Mouse (Mus musculus) midbrain, embryonic 13.5 days (tissue): Measurements from ENCODE around the gene Armc2. TPM values are rescaled to one million over a fixed set of nuclear protein-coding genes. Genes with fewer than 3 reads are reported as not detected.

Experiments
- ATAC-seq: fragments of 200-750 bp; cut with Nextera tagmentation; 2 replicates; pipeline ENCODE4 v1.8.0; 2017; ENCODE audit warnings: mild to moderate bottlenecking, moderate TSS enrichment, moderate library complexity
- H3K27ac ChIP-seq: fragments of 300-500 bp; sonication (generic); 2 replicates; pipeline ENCODE4 v1.5.1; 2015; ENCODE audit warnings: inconsistent platforms, mild to moderate bottlenecking, moderate library complexity
- H3K27me3 ChIP-seq: fragments of 300-500 bp; sonication (generic); 2 replicates; pipeline ENCODE4 v1.6.1; 2015; ENCODE audit warnings: mild to moderate bottlenecking, inconsistent platforms
- H3K36me3 ChIP-seq: fragments of 300-500 bp; sonication (generic); 2 replicates; pipeline ENCODE4 v1.6.1; 2015; ENCODE audit warnings: mild to moderate bottlenecking, inconsistent platforms
- H3K4me1 ChIP-seq: fragments of 300-500 bp; sonication (generic); replicated peaks from 2 replicates; pipeline ENCODE4 v1.6.1; 2015; ENCODE audit warnings: inconsistent platforms
- H3K4me2 ChIP-seq: fragments of 300-500 bp; sonication (generic); replicated peaks from 2 replicates; pipeline ENCODE4 v1.6.1; 2015; ENCODE audit warnings: moderate library complexity, mild to moderate bottlenecking, inconsistent platforms
- H3K4me3 ChIP-seq: fragments of 300-500 bp; sonication (generic); replicated peaks from 2 replicates; pipeline ENCODE4 v1.5.1; 2015; ENCODE audit warnings: mild to moderate bottlenecking, inconsistent platforms
- H3K9ac ChIP-seq: fragments of 300-500 bp; sonication (generic); replicated peaks from 2 replicates; pipeline ENCODE4 v1.6.1; 2015; ENCODE audit warnings: mild to moderate bottlenecking, inconsistent platforms
- H3K9me3 ChIP-seq: fragments of 300-500 bp; sonication (generic); 2 replicates; pipeline ENCODE4 v1.6.1; 2016; ENCODE audit warnings: mild to moderate bottlenecking, inconsistent platforms
- WGBS: fragments of 180-500 bp; shearing (Covaris S2); methylation state at CpG from one replicate; pipeline ENCODE4 v1.1.7; 2015; 5-methylcytosine and 5-hydroxymethylcytosine counted together
- polyA plus RNA-seq: library from polyadenylated mRNA; unstranded; fragments of >200 nt; fragmentation: Nextera tagmentation; extraction: Ambion mirVana; gene quantifications from 2 replicates; pipeline ENCODE4 v1.2.1, GENCODE M21; 2015

The Armc2 gene
- polyA plus RNA-seq, 1 experiment from 2014 or later, result 6.8 TPM

DNA sequence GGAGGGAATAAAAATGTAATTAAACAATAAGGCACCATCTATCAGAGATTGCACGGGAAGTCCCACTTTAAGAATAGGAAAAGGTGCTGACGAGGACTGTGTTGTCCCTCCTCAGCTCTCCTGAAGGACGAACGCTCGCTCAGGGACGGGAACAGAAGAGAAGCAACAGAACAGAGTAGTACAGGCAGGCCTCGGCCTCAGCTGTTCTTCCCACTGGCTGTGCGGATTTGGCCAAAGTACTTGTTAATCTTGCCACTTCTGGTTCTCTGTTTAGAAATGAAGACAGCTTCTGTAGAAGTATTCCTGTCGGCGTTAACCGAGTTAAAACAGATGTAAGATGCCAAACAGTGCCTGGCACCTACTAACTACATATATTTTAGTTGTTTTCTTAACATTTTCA is 139.9 kb downstream of the Armc2 start:
- no peak for ATAC-seq
- no peaks in the 10 kb centered on the region for H3K27me3 ChIP-seq
- WGBS, result 88% methylated on average over 11 of the region's 11 CpGs

DNA sequence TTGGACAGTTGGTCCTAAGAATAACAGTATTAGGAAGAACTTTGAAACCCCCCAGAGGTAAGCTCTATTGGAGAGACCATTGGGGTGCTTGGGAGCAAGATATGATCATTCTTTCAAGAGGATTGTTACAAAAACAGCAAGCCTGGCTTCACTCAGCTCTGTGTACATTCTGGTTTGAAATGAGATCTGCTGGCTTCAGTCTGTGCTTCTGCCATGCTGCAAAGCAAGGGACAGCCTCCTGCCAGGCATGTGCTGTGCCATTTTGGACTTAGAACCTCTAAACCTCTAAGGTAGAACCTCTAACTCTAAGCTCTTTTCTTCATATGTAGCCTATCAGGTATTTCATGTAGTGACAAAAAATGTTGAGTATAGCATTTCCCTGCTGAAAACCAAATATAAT is 142.6 kb downstream of the Armc2 start:
- Histone ChIP-seq H3K9ac (no peak overlapping the region), H3K4me3 (no peak overlapping the region), H3K27ac (no peak overlapping the region), H3K4me1 (0 out of 2 replicates have a peak, but pooled peaks cover 4% of the 10 kb centered on the region), H3K27me3 (no peaks in the 10 kb centered on the region), H3K9me3 (no peaks in the 10 kb centered on the region), H3K4me2 (no peak overlapping the region), H3K36me3 (no peaks in the 10 kb centered on the region)
- ATAC-seq, result no peak

More for the DNA sequence above, 139.9 kb downstream of the Armc2 start:
- no peaks in the 10 kb centered on the region for H3K36me3 ChIP-seq
- no peak overlapping the region for H3K4me2 ChIP-seq
- no peak overlapping the region for H3K9ac ChIP-seq
- H3K4me1 ChIP-seq, result peaks cover 9% of the 10 kb centered on the region
- no peak overlapping the region for H3K4me3 ChIP-seq
- H3K9me3 ChIP-seq, result no peaks in the 10 kb centered on the region
- H3K27ac ChIP-seq, result no peak overlapping the region

DNA sequence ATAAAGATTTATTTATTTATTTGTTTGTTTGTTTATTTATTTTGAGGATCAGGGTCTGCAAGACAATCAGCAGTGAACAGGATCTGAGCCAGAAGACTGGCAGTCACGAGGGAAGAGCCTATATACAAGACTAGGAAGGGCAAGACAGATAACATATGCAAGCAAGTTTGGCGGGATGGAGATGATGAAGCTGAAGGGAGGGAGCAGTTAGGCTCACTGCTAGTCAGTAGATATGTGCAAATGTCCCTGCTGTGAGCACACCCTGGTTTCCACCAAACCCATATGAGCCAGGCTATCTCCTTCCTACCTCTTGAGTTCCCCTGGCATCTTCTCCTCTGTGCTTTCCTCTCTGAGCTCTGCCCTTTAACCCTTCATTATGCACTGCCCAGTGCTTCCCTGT is 146.7 kb downstream of the Armc2 start:
- Histone ChIP-seq H3K36me3 (no peaks in the 10 kb centered on the region), H3K27me3 (no peaks in the 10 kb centered on the region), H3K4me3 (no peak overlapping the region), H3K4me1 (peaks cover 5% of the 10 kb centered on the region), H3K27ac (no peak overlapping the region), H3K4me2 (no peak overlapping the region), H3K9me3 (no peaks in the 10 kb centered on the region), H3K9ac (0 out of 2 replicates have a peak overlapping the region, but pooled peaks have one; percentile 29)
- 70% methylated on average over 2 of the region's 2 CpGs for WGBS
- no peak for ATAC-seq

DNA sequence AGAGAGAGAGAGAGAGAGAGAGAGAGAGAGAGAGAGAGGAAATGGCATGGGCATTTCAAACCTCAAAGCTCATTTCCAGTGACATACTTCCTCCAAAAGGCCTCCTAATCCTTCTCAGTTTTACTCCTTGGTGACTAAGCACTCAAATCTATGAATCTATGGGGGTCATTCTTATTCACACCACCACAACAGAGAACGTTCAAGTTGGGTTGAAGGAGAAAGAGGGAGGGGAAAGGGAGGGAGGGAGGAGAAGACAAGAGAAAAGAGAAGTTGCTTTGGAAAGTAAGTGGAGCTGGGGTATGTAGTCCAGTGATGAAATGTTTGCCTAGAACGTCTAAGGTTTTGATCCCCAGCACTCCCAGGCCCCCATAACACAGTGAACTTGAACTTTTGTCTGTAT is 148.1 kb downstream of the Armc2 start:
- Histone ChIP-seq H3K9me3 (no peaks in the 10 kb centered on the region), H3K4me1 (peaks cover 13% of the 10 kb centered on the region), H3K27ac (no peak overlapping the region), H3K9ac (no peak overlapping the region), H3K4me2 (no peak overlapping the region), H3K4me3 (no peak overlapping the region), H3K36me3 (no peaks in the 10 kb centered on the region), H3K27me3 (no peaks in the 10 kb centered on the region)
- no peak for ATAC-seq
- 59% methylated on average over 2 of the region's 2 CpGs for WGBS

DNA sequence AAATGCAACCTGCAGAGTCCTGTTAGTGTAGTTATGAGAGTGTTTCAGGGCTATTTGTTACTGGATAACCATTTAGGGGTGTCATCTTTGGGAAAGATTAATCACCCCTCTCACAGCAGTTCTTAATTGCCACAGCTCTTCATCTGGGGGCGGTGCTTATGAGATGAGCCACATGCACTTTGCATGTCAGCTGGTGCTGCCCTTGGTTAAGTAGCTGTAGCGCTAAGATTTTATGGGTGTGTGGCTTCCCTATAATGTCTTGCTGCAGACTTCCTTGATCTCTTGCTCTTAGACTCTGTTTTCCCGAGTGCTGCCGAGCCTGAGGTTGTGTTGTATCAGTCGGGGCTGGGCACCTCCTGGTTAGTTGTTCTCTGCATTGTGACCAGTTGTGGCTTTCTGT is 150.3 kb downstream of the Armc2 start:
- Histone ChIP-seq H3K27me3 (no peaks in the 10 kb centered on the region), H3K36me3 (no peaks in the 10 kb centered on the region), H3K4me3 (no peak overlapping the region), H3K4me2 (no peak overlapping the region), H3K9ac (no peak overlapping the region), H3K27ac (no peak overlapping the region), H3K9me3 (no peaks in the 10 kb centered on the region), H3K4me1 (peaks cover 13% of the 10 kb centered on the region)
- 84% methylated on average over 5 of the region's 5 CpGs for WGBS
- ATAC-seq, result no peak

DNA sequence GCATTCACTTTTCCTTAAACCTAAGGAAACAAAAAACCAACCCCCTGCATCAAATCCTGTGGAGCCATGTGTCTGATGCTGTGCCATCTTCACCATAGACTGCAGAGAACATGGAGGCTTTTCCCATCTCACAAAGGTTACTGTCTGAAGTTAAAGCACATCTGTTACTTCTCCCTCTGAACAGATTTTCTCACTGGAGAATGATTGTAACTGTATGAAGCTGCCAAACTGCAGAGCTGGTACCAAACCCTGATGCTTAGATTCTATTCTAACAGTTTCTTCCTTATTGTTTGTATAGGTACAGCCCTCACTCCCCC is 151.4 kb downstream of the Armc2 start:
- H3K4me3 ChIP-seq, result no peak overlapping the region
- no peak for ATAC-seq
- H3K9me3 ChIP-seq, result no peaks in the 10 kb centered on the region
- H3K36me3 ChIP-seq, result no peaks in the 10 kb centered on the region
- H3K9ac ChIP-seq, result no peak overlapping the region
- H3K4me1 ChIP-seq, result peaks cover 10% of the 10 kb centered on the region
- no peak overlapping the region for H3K27ac ChIP-seq
- no peaks in the 10 kb centered on the region for H3K27me3 ChIP-seq
- H3K4me2 ChIP-seq, result no peak overlapping the region

DNA sequence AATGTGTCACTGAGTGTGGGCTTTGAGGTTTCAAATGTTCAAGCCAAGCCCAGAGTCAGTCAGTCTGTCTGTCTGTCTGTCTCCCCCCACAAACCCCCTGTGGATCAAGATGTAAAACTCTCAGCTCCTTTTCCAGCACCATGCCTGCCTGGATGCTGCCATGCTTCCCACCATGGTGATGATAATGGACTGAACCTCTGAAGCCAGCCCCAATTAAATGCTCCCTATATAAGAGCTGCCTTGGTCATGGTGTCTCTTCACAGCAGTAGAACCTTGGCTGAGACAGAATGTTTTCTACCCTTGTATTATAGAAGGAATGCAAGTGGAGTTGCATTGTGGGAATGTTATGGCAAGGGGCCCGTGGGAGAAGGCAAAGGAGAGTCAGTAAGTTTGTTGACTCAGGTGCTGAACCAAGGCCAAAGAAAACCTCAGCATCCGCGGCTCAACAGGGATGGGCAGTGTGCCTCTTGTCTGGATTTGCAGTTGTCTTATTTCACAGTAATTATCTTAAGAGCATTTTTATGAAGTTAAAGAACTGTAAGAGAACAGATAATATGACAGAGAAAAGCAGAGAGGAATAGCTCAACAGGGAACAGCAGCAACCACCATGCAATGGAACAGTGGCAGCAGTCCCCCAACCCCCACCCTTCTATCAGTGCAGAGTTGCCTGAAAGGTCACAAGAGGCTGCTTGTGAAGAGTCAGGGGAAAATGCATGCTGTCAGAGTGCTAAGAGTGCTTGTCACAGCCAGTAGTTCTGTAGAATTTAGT is 152.0 kb downstream of the Armc2 start:
- H3K9ac ChIP-seq, result no peak overlapping the region
- no peak for ATAC-seq
- no peaks in the 10 kb centered on the region for H3K36me3 ChIP-seq
- H3K9me3 ChIP-seq, result no peaks in the 10 kb centered on the region
- 79% methylated on average over 3 of the region's 3 CpGs for WGBS
- H3K4me2 ChIP-seq, result no peak overlapping the region
- no peak overlapping the region for H3K4me3 ChIP-seq
- H3K27ac ChIP-seq, result no peak overlapping the region
- no peaks in the 10 kb centered on the region for H3K27me3 ChIP-seq
- peaks cover 10% of the 10 kb centered on the region for H3K4me1 ChIP-seq

Other genes starting within 250 kb of the Armc2 start
- gene Cep57l1, start 208.6 kb downstream of the Armc2 start, polyA plus RNA-seq, result 16.5 and 21.5 TPM in 2 replicates
- 28.6 and 28.9 TPM in 2 replicates for gene Sesn1, start 208.5 kb downstream of the Armc2 start, polyA plus RNA-seq